Mouse (Mus musculus) heart, embryonic 15.5 days (tissue): ENCODE measurements around the gene Dynlt1b. TPM values are rescaled to one million over a fixed set of nuclear protein-coding genes. Genes with fewer than 3 reads are reported as not detected.
"Not testable (repeated sequence)": the region's sequence is repeated elsewhere in the genome, so short reads cannot be mapped to it uniquely, and the experiment has no call there.

Source experiments
- ATAC-seq: fragments of 200-750 bp; cut with Nextera tagmentation; replicated peaks from 2 replicates; pipeline ENCODE4 v1.8.0; 2017; ENCODE audit warnings: low read depth, moderate TSS enrichment; ENCODE audit not compliant: insufficient number of reproducible peaks, insufficient read depth, low FRiP score
- H3K27ac ChIP-seq: fragments of 300-500 bp; sonication (generic); 2 replicates; pipeline ENCODE4 v1.5.1; 2015; ENCODE audit warnings: mild to moderate bottlenecking, inconsistent platforms
- H3K27me3 ChIP-seq: fragments of 300-500 bp; sonication (generic); 2 replicates; pipeline ENCODE4 v1.6.1; 2015; ENCODE audit warnings: inconsistent platforms
- H3K36me3 ChIP-seq: fragments of 300-500 bp; sonication (generic); 2 replicates; pipeline ENCODE4 v1.6.1; 2015; ENCODE audit warnings: mild to moderate bottlenecking, inconsistent platforms
- H3K4me1 ChIP-seq: fragments of 300-500 bp; sonication (generic); replicated peaks from 2 replicates; pipeline ENCODE4 v1.6.1; 2015; ENCODE audit warnings: inconsistent platforms
- H3K4me2 ChIP-seq: fragments of 300-500 bp; sonication (generic); 2 replicates; pipeline ENCODE4 v1.6.1; 2015; ENCODE audit warnings: inconsistent platforms, mild to moderate bottlenecking, moderate library complexity
- H3K4me3 ChIP-seq: fragments of 300-500 bp; sonication (generic); 2 replicates; pipeline ENCODE4 v1.5.1; 2015; ENCODE audit warnings: mild to moderate bottlenecking, inconsistent platforms
- H3K9ac ChIP-seq: fragments of 300-500 bp; sonication (generic); 2 replicates; pipeline ENCODE4 v1.6.1; 2015; ENCODE audit warnings: mild to moderate bottlenecking, inconsistent platforms
- H3K9me3 ChIP-seq: fragments of 300-500 bp; sonication (generic); replicated peaks from 2 replicates; pipeline ENCODE4 v1.6.1; 2016; ENCODE audit warnings: inconsistent platforms
- WGBS: fragments of 180-500 bp; shearing (Covaris S2); methylation state at CpG from one replicate; pipeline ENCODE4 v1.1.7; 2015; ENCODE audit warnings: mixed read lengths; 5-methylcytosine and 5-hydroxymethylcytosine counted together
- polyA plus RNA-seq: library from polyadenylated mRNA; unstranded; fragments of >200 nt; fragmentation: Nextera tagmentation; extraction: Ambion mirVana; gene quantifications from 2 replicates; pipeline ENCODE4 v1.2.1, GENCODE M21; 2015

Gene Dynlt1b
- polyA plus RNA-seq, 1 experiment from 2014 or later, result 361 TPM

DNA sequence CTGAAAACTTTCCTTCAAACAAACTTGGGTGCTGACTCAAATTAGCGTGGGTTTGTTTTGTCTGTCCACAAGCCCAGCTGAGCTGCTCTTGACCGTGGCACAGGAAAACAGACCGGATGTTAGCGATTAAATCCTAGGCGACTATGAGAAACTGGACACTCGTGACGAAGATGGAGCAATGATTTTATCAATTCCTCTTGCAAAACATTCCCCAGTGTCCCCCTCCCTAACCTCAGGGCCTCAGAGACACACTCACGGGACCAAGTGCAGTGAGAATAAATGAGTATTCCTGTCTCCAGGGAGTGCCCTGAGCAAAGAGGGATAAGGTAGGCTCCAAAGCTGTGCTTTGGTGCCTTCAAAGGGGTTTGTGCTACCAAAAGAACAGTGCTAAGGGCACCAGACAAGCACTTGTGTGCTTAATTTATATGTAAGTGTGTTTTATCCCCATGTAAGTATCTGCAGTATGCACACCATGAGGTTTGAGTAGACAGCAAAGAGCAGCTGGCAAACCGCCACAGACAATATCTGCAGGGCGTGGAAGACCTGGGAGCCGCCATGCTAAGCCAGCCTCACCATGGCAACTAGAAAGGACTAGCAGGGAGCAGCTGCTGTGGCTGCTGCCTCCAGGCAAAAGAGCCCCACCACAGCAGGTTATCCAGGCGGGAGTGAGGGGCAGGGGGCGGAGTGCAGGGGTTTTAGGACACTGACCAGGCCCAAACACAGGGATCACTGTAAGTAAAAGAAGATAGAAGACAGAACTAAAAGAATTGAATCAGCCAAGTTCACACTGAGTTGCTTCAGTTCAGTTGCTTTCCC lies 30.4 kb upstream of the Dynlt1b start:
- not testable (repeated sequence) for H3K36me3 ChIP-seq, H3K9me3 ChIP-seq, H3K4me3 ChIP-seq, H3K27me3 ChIP-seq, H3K27ac ChIP-seq, H3K4me1 ChIP-seq, H3K9ac ChIP-seq, H3K4me2 ChIP-seq
- 30% methylated on average over 9 of the region's 13 CpGs for WGBS
- ATAC-seq, result peak; percentile 59; the same call in 1 of the 2 replicates

DNA sequence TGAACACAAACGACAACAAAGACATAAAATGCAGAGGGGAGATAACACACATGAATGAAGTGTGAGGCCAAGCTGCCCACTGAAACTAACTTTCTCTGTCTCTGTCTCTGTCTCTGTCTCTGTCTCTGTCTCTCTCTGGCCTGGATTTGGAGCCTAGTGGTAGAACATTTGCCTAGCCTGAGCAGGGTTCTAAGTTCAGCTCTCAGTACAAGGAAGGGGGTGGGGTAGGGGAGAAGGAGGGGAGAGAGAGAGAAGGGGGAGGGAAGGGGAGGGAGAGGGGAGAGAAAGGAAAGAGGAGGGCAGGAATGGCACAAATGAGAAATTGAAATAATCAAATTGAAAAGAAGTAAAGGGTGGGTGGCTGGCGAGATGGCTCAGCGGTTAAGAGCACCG lies 29.8 kb upstream of the Dynlt1b start:
- H3K4me1 ChIP-seq, H3K4me3 ChIP-seq, H3K9ac ChIP-seq, H3K4me2 ChIP-seq, H3K27ac ChIP-seq, ATAC-seq, H3K36me3 ChIP-seq, H3K9me3 ChIP-seq, H3K27me3 ChIP-seq: not testable (repeated sequence)
- WGBS, result 72% methylated on average over 4 of the region's 4 CpGs

DNA sequence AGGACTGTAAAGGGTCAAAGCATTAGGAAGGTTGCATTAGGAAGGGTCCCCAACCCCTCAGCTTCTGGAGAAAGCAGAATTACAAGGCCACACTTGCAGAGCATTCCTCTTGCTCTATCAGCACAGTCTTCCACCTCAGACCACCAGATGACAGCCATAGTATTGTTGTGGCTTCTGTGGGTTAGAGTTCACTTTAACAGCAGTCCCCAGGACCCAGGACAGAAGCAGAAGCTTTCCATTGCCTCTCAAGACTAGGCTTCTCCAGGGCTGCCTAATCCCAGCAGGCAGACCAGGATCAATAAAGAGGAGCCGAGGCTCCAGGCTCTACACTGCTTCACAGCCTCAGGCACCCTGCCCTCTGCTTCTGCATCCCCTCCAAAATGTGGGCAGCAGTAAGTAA lies 25.4 kb upstream of the Dynlt1b start:
- not testable (repeated sequence) for H3K36me3 ChIP-seq, H3K27me3 ChIP-seq, H3K27ac ChIP-seq, H3K9ac ChIP-seq, H3K4me3 ChIP-seq, ATAC-seq, H3K4me2 ChIP-seq, H3K4me1 ChIP-seq, H3K9me3 ChIP-seq
- 59% methylated on average over 1 of the region's 1 CpGs for WGBS

DNA sequence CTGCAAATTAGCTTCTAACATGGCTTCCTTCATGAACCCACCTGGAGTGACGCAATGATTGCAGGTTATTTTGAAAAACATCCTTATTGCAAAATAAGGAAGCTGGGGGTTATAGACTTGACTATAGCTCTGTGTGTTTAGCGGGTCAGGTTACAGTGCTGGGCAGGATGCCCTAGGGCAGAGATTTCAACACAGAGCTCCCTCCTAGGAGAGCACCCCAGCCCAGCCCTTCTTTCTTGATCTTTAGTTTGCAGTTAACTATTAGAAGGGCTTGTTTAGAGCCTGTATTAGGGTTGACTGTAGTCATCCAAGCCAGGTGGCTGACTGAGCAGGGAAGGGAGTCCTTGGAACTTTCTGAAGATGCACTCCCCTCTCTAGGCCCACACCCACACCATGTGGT lies 22.9 kb upstream of the Dynlt1b start:
- not testable (repeated sequence) for H3K27ac ChIP-seq, H3K4me3 ChIP-seq, H3K4me2 ChIP-seq, H3K9me3 ChIP-seq, H3K9ac ChIP-seq, H3K36me3 ChIP-seq, ATAC-seq, H3K4me1 ChIP-seq, H3K27me3 ChIP-seq
- WGBS, result 50% methylated on average over 1 of the region's 2 CpGs

DNA sequence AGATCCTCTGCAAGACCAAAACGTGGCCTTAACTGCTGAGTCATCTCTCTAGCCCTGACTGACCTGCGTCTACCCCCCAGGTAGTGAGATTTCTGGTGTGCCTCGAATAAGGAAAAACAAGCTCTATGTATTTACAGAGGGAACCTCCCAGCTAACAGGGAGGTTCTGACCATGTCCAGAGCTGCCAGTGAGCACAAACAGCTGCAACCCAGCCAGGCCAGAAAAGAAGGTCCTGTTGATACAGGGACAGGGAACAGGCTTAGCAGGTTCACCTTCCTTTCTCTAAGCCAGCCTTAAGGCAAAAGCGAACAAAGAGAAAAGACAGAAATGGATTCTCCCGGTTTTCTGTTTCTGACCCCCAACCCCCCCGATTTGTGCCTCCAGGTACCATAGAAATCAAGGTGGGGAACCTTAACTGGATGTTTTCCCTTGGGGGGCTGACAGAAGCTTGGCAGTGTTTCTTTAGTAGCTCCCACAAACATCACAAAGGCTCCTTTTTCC lies 19.1 kb upstream of the Dynlt1b start:
- H3K27me3 ChIP-seq, ATAC-seq, H3K36me3 ChIP-seq, H3K9ac ChIP-seq, H3K27ac ChIP-seq, H3K9me3 ChIP-seq, H3K4me2 ChIP-seq, H3K4me1 ChIP-seq, H3K4me3 ChIP-seq: not testable (repeated sequence)
- WGBS, result 44% methylated on average over 6 of the region's 6 CpGs

DNA sequence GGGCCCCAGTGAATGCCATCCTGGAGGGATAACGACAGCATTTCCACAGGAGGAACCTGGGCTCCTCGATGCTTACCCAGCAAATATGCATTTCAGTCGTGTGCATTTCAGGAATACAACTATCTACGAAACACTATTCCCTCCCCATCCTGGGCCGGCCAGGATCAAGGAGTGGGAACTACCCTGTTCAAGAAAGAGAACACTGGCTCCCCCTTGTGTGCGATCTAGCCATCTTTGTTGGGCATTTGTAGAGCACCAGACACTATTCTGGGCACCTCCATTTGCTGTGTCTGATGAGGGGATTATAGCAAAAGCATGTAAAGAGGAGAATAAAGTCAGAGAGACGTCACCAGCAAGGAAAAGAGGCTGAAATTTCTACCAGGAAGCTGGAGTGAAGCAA lies 12.8 kb upstream of the Dynlt1b start:
- H3K36me3 ChIP-seq, H3K4me2 ChIP-seq, H3K9ac ChIP-seq, H3K27ac ChIP-seq, H3K4me1 ChIP-seq, H3K9me3 ChIP-seq, ATAC-seq, H3K27me3 ChIP-seq, H3K4me3 ChIP-seq: not testable (repeated sequence)
- 40% methylated on average over 6 of the region's 7 CpGs for WGBS

DNA sequence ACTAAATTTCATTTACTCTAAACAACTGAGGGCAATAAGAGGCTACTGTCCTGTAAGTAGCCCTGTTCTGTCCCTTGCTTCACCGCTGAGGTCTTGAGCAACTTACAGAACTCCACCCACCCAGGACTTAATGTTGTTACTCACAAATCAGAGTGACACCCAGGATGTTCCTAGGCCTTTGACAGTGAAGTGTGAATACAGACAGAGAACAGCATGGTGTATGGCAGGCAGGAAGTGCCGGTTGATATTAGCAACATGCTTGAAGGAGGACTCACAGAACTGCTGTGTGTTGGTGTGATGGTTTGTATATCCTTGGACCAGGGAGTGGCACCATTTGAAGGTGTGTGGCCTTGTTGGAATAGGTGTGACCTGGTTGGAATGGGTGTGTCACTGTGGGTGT lies 9.4 kb upstream of the Dynlt1b start:
- not testable (repeated sequence) for H3K36me3 ChIP-seq, H3K27me3 ChIP-seq, H3K4me3 ChIP-seq, H3K27ac ChIP-seq, ATAC-seq, H3K4me2 ChIP-seq, H3K9me3 ChIP-seq, H3K9ac ChIP-seq, H3K4me1 ChIP-seq
- WGBS, result 84% methylated on average over 1 of the region's 2 CpGs

DNA sequence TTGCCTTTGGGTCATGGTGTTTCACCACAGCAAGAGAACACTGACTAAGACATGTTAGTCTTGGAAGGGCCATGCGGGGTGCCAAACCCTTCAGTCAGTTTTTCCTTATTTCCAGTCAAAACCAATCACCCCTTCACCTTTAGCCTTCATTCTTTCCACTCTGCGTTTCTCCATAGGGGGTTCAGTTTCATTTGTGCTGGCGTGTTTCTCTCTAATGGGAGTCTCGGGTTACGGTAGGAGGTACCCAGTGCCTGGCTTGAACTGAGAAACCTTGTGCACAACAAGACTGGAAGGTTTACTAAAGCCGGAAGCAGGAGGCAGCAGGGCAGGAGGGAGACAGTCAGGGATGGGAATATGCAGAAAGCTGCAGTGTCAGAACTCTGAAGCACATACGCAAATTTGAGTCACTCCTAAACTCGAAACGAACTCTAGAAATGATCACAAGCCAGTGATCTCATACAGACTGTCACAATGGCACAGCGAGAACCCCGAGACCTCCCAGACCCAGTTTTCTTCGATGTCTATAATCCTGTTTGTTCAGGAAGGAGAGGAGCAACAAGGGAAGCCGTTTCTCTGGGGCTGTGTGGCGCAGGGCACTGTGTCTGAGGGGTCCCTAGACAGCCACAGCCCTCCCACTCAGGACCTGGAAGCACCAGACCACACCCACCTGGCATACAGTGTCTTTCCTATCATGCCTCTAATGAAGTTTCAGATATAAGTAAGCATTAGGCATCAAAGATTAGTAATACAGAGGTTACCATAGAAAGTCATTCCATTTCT lies 8.2 kb upstream of the Dynlt1b start:
- WGBS, result 60% methylated on average over 12 of the region's 14 CpGs
- H3K9ac ChIP-seq, H3K27me3 ChIP-seq, H3K4me2 ChIP-seq, H3K4me1 ChIP-seq, H3K36me3 ChIP-seq, H3K27ac ChIP-seq, H3K9me3 ChIP-seq, ATAC-seq, H3K4me3 ChIP-seq: not testable (repeated sequence)

DNA sequence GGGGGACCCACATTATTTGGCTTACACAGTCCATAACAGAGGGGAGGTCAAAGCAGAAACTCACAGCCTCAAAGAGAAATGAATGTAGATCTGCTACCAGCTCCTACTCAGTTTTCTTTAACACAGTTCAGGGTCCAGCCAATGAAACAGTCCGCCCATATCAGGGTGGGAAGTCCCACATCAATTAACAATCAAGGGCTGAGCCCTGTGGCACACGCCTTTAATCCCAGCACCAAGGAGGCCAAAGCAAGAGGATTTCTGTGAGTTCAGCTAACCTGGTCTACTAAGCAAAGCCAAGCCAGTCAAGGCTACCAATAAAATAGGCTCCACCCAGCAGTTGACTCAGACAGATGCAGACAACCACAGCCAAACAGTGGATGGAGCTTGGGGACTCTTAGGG lies 7.5 kb upstream of the Dynlt1b start:
- not testable (repeated sequence) for H3K9ac ChIP-seq, H3K4me2 ChIP-seq, H3K27ac ChIP-seq, ATAC-seq, H3K4me3 ChIP-seq, H3K4me1 ChIP-seq, H3K36me3 ChIP-seq, H3K27me3 ChIP-seq, H3K9me3 ChIP-seq
- 51% methylated on average over 2 of the region's 2 CpGs for whole genome bisulfite sequencing

DNA sequence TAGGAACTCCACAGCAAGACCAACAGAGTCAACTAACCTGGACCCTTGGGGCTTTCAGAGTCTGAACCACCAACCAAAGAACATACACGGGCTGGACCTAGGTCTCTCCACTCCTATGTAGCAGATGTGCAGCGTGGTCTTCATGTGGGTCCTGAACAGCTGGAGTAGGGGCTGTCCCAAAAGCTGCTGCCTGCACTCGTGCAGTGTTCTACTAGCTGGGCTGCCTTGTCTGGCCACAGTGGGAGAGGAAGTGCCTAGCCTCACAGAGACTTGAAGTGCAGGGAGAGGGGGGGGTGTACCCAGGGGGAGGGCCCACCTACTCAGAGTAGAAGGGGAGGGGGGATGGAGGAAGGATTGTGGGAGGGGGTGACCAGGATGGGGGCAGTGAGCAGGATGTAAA lies 7.1 kb upstream of the Dynlt1b start:
- not testable (repeated sequence) for ATAC-seq
- WGBS, result 61% methylated on average over 3 of the region's 3 CpGs

DNA sequence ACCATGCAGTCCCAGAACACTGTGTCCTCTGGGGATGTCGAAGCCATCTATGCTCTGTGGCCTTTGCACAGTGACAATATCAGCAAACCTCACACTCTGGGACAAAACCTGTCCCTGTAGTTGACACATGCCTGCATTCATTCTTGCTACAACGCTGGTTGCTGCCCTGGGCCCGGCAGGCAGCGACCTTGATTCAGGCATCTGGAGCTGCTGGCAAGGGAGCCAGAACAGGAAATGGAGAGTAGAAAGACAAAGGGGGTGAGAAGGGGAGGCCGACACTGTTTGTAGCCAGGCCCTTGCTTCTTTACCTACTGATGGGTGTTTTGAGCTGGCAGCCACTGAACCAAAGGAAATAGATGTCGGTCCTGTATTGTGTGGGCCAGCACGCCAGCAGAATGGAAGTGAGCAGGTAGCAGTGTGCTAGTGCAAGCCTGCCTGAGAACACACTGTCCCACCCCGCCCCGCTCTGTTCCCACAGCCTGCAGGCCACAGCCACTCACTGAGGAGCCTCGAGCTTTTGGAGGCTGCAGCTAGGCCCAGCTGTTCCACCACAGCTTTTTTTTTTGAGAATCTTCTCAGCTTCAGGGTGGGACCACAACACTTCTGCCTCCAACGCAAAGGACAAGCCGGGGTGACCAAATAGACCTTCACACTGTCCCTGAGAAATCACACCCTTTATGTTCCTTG lies 5.5 kb upstream of the Dynlt1b start:
- H3K4me2 ChIP-seq, H3K4me1 ChIP-seq, H3K9ac ChIP-seq, H3K27me3 ChIP-seq, H3K4me3 ChIP-seq, H3K9me3 ChIP-seq, H3K36me3 ChIP-seq: not testable (repeated sequence)
- peak overlapping the region; percentile 71 for H3K27ac ChIP-seq
- WGBS, result 42% methylated on average over 12 of the region's 12 CpGs
- peak; percentile 45 for ATAC-seq

More for the DNA sequence above, 7.1 kb upstream of the Dynlt1b start:
- H3K36me3 ChIP-seq, H3K27ac ChIP-seq, H3K4me1 ChIP-seq, H3K4me3 ChIP-seq, H3K4me2 ChIP-seq, H3K9me3 ChIP-seq, H3K9ac ChIP-seq, H3K27me3 ChIP-seq: not testable (repeated sequence)
